Mouse (Mus musculus) adrenal gland, postnatal 14 days (tissue): ENCODE measurements around the gene Nkiras2. TPM values are rescaled to one million over a fixed set of nuclear protein-coding genes. Genes with fewer than 3 reads are reported as not detected.
A peak's percentile ranks its signal among the peaks of the same experiment; 100 is the strongest.
"Not testable (repeated sequence)": the region's sequence is repeated elsewhere in the genome, so short reads cannot be mapped to it uniquely, and the experiment has no call there.

Experiments
- DNase-seq: peaks from one replicate; pipeline ENCODE4 v3.0.0; 2021; ENCODE audit warnings: mixed read lengths
- total RNA-seq: library from RNA; stranded (reverse); gene quantifications from 2 replicates; pipeline ENCODE4 v1.2.3, GENCODE M21; 2021

Gene Nkiras2
- total RNA-seq, 1 experiment from 2014 or later, result 41.1 TPM

- peak; percentile 16 for DNase-seq
Observed at GRCm38 (mm10) chr11:100628862-100629352, 9.9 kb downstream of the Nkiras2 start.

- DNase-seq, result no peak
Observed at GRCm38 (mm10) chr11:100634530-100634929, 15.5 kb downstream of the Nkiras2 start.

GRCm38 (mm10) chr11:100640159-100640906 lies 21.3 kb downstream of the Nkiras2 start:
- DNase-seq, result peak; percentile 69

- DNase-seq, result no peak
Observed at GRCm38 (mm10) chr11:100643612-100644575, 24.9 kb downstream of the Nkiras2 start.

- peak; percentile 74 for DNase-seq
Observed at GRCm38 (mm10) chr11:100646265-100646664, 27.2 kb downstream of the Nkiras2 start.

- DNase-seq, result no peak
Observed at GRCm38 (mm10) chr11:100648405-100648804, 29.4 kb downstream of the Nkiras2 start.

GRCm38 (mm10) chr11:100651205-100651604 lies 32.2 kb downstream of the Nkiras2 start:
- DNase-seq, result no peak

GRCm38 (mm10) chr11:100651748-100652147 lies 32.7 kb downstream of the Nkiras2 start:
- peak; percentile 67 for DNase-seq

GRCm38 (mm10) chr11:100655589-100655988 lies 36.5 kb downstream of the Nkiras2 start:
- not testable (repeated sequence) for DNase-seq

- DNase-seq, result no peak
Observed at GRCm38 (mm10) chr11:100656458-100656857, 37.4 kb downstream of the Nkiras2 start.

GRCm38 (mm10) chr11:100659806-100660205 lies 40.8 kb downstream of the Nkiras2 start:
- DNase-seq, result peak; percentile 41

GRCm38 (mm10) chr11:100671049-100671448 lies 52.0 kb downstream of the Nkiras2 start:
- no peak for DNase-seq

- DNase-seq, result no peak
Observed at GRCm38 (mm10) chr11:100671956-100672355, 52.9 kb downstream of the Nkiras2 start.

- DNase-seq, result peak; percentile 74
Observed at GRCm38 (mm10) chr11:100673169-100673568, 54.1 kb downstream of the Nkiras2 start.

Other genes with a start within 250 kb of the Nkiras2 start
- 101 and 102 TPM in 2 replicates for gene Jup, start 221.5 kb upstream of the Nkiras2 start, total RNA-seq
- gene P3h4, start 204.4 kb upstream of the Nkiras2 start, total RNA-seq, result 25.8 and 26.7 TPM in 2 replicates
- 33.8 and 38.9 TPM in 2 replicates for gene Fkbp10, start 203.5 kb upstream of the Nkiras2 start, total RNA-seq
- 51.5 and 57.5 TPM in 2 replicates for gene Nt5c3b, start 177.4 kb upstream of the Nkiras2 start, total RNA-seq
- 0.94 and 1.5 TPM in 2 replicates for gene Klhl10, start 177.3 kb upstream of the Nkiras2 start, total RNA-seq
- gene Klhl11, start 146.5 kb upstream of the Nkiras2 start, total RNA-seq, result 42.9 and 44.2 TPM in 2 replicates
- 805 and 809 TPM in 2 replicates for gene Acly, start 91.2 kb upstream of the Nkiras2 start, total RNA-seq
- gene Ttc25, start 73.6 kb upstream of the Nkiras2 start, total RNA-seq, result 1.3 TPM in 2 replicates
- gene Cnp, start 44.3 kb upstream of the Nkiras2 start, total RNA-seq, result 35.5 and 38.4 TPM in 2 replicates
- 217 and 264 TPM in 2 replicates for gene Dnajc7, start 924 bp downstream of the Nkiras2 start, total RNA-seq
- gene Zfp385c, start 73.2 kb downstream of the Nkiras2 start, total RNA-seq, result 0.19 TPM in 1 of 2 replicates, not detected in the other
- 15.8 and 16.2 TPM in 2 replicates for gene Dhx58, start 85.0 kb downstream of the Nkiras2 start, total RNA-seq
- 39.9 and 44.6 TPM in 2 replicates for gene Kat2a, start 93.2 kb downstream of the Nkiras2 start, total RNA-seq
- not detected in 2 replicates for gene Hspb9, start 94.6 kb downstream of the Nkiras2 start, total RNA-seq
- gene Rab5c, start 119.0 kb downstream of the Nkiras2 start, total RNA-seq, result 170 and 175 TPM in 2 replicates
- gene Kcnh4, start 140.7 kb downstream of the Nkiras2 start, total RNA-seq, result 0.11 and 0.15 TPM in 2 replicates
- gene Hcrt, start 143.7 kb downstream of the Nkiras2 start, total RNA-seq, result not detected in 2 replicates
- 19.7 and 19.9 TPM in 2 replicates for gene Ghdc, start 151.7 kb downstream of the Nkiras2 start, total RNA-seq
- 72.8 and 74.6 TPM in 2 replicates for gene Stat5b, start 231.5 kb downstream of the Nkiras2 start, total RNA-seq
- gene Stat5a, start 240.1 kb downstream of the Nkiras2 start, total RNA-seq, result 37.8 and 44.2 TPM in 2 replicates